Mouse (Mus musculus): ENCODE data around the gene Cd164l2.

GRCm38 (mm10) chr4:133257798-133258408, 46.0 kb downstream of the Cd164l2 start:
- TF ChIP-seq CTCF (IDR thresholded peaks at IDR 0.05; ENCODE audit: insufficient read depth, low read depth, low read length) (no peak), POLR2A (IDR thresholded peaks at IDR 0.05; ENCODE audit: insufficient read depth, low read depth, low read length) (no peak)
